Mouse (Mus musculus): Measurements from ENCODE around the gene Serpinb12.
"Not testable (repeated sequence)": the region's sequence is repeated elsewhere in the genome, so short reads cannot be mapped to it uniquely, and the experiment has no call there.

The Serpinb12 gene

GRCm38 (mm10) chr1:106934265-106934664 is at the start of gene Serpinb12:
Gene Serpinb12 (plus strand): TSS chr1:106934449.
- no peak for DNase-seq

DNA sequence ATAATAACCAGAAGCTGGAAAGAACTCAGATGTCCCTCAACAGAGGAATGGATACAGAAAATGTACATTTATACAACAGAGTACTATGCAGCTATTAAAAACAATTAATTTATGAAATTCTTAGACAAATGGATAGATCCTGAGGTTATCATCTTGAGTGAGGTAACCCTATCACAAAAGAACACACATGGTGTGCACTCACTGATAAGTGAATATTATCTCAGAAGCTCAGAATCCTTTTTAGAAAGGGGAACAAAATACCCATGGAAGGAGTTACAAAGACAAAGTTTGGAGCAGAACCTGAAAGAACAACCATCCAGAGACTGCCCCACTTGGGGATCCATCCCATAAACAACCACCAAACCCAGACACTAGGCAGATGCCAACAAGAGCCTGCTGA is 39.1 kb upstream of the Serpinb12 start:
- DNase-seq = not testable (repeated sequence)

GRCm38 (mm10) chr1:106901406-106901805 is 32.8 kb upstream of the Serpinb12 start:
- peak; percentile 1 for DNase-seq

- no peak for DNase-seq
Observed at GRCm38 (mm10) chr1:106931954-106932353, 2.3 kb upstream of the Serpinb12 start.

- DNase-seq = no peak
Observed at GRCm38 (mm10) chr1:106933658-106934057, 591 bp upstream of the Serpinb12 start.

DNA sequence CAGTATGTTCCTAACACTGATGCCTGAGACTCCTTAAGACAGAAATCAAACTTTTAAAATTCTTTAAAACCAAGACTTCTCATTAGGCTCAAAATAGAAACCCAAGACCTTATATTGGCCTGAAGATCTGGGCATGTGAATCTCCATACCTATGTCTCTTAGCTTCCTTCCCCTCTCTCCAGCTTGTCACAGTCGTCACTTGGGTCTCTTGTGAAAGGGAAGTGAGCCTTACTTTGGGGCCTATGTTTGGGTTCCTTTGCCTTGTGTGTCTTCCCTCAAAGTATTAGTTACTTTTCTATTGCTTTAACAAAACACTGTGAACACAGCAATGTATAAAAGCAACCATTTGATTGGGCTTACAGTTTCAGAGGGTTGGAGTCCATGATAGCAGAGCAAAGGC is 13.0 kb downstream of the Serpinb12 start:
- DNase-seq = no peak

DNA sequence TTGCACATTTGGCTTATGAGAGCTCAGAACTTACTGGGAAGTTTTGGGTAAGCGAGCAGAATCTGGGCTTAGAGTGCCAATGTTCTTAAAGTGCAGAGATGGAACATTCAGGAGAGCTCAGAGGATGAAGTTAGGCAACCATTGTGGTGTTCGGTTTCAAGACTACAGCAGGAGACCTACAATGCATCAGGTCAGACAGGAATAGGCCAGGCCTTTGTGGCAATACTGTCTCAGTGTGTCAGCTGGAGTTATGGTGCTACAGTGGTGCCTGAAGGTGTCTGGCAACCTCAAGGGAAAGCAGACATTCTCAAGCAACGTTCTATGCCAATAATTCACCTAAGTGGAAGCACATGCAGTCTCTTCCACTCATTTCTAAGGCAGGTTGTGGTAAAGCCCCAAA is 25.7 kb downstream of the Serpinb12 start:
- no peak for DNase-seq

GRCm38 (mm10) chr1:106961023-106961422 is 26.8 kb downstream of the Serpinb12 start:
- peak; percentile 20 for DNase-seq

DNA sequence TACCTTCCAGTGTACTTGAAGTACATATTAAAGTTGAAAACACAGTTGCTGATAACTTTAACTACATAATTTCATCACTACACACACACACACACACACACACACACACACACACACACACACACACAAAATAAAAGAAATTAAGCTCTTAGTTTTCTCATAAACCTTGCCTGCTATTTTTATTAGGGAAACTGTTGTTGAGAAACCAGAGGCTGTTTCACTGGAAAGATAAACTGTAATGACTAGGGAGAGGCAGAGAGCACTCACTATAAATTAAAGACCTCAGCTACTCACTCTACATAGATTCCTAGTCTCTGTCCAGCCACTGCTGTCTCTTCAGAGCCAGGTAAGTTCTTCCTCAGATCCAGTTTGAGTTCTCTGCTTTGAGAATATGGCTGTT is 46.4 kb downstream of the Serpinb12 start, which contains the start of gene Serpinb13:
Gene Serpinb13 (plus strand): TSS at position 301 of the 400 bp plus-strand sequence.
- DNase-seq = no peak

DNA sequence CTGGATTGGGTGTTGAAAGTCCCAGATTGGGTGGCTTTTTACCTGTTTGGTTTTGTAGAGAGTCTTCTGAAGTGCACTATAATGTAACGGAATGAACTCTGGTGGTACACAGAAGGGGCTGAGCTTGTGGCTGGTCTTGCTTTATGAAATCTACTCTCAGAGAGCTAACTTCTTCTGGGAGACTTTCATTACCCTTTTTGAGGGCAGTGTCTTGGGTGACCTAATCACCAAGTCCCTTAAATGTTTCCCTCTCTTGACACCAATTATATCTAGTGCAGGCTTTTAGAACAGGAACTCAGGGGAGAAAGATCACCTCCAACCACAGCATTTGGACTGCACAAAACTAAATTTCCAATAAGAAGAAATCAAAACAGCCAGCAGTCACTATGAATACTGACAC is 48.8 kb downstream of the Serpinb12 start:
- no peak for DNase-seq

DNA sequence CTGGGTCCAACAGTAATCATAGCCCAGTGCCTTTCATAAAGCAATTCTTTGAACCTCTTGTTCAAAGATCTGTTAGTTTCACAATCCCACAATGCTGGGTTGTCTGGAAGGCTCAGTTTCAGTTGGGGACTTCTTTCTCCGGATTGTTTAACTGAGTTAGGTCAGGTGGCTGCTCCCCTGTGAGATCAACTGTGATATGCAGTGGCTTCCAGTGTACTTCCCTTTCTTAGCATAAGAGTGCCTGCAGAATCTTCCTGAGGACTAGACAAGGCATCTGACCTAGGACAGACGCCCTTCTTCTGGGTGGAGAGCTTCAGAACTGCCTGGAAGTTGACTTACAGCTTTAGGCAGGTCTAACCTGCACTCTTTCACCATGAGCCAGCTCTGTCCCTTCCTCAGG is 49.6 kb downstream of the Serpinb12 start:
- no peak for DNase-seq

DNA sequence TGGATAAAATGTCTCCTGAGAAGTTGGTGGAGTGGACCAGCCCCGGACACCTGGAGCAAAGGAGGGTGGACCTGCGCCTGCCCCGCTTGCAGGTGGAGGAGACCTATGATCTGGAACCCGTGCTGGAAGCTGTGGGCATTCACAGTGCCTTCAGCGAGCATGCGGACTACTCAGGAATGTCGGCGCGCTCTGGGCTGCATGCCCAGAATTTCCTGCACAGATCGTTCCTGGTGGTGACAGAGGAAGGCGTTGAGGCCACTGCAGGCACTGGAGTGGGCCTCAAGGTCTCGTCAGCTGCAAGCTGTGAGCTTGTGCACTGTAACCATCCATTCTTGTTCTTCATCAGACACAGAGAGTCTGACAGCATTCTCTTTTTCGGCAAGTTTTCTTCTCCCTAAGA is 66.2 kb downstream of the Serpinb12 start:
- peak; percentile 4 for DNase-seq

- DNase-seq = no peak
Observed at GRCm38 (mm10) chr1:107001754-107002153, 67.5 kb downstream of the Serpinb12 start.

- DNase-seq = no peak
Observed at GRCm38 (mm10) chr1:107006316-107006715, 72.1 kb downstream of the Serpinb12 start.
